17 mouse cellular contexts compared by ENCODE assay signal in the genomic region with DNA sequence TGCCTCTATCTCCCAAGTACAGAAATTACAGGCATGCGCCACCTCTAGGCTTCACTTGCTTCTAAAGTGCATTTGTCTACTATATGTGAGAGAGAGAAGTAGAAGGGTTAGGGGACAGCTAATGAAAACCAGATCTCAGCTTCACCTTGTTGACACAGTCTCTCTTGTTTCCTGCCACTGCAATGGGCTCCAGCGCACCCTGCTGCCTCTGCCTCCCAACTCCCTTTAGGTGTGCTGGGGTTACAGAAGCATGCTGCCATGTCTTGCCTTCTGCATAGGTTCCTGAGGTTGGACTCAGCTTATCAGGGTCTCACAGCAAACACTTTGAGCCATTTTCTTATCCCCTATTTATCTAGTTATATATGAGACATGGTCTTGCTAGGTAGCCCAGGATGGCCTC.
"Had no signal": no experiment of that assay in that cellular context is flagged by ENCODE, and none has a peak within 500 bp of the region (broad histone marks: within the 10 kb centered on the region; RNA-seq: fewer than 3 reads in every experiment).

No protein-coding gene starts in this region.

- H3K36me3 ChIP-seq: hindbrain, embryonic 15.5 days; limb, embryonic 12.5 days; limb, embryonic 15.5 days; lung, embryonic 15.5 days; midbrain, embryonic 10.5 days; midbrain, embryonic 13.5 days; stomach, embryonic 15.5 days had no signal

- H3K4me3 ChIP-seq: hindbrain, embryonic 15.5 days; limb, embryonic 12.5 days; limb, embryonic 15.5 days; lung, embryonic 15.5 days; megakaryocyte, embryonic 14.5 days; midbrain, embryonic 10.5 days; midbrain, embryonic 13.5 days; stomach, embryonic 15.5 days had no signal

- H3K27ac ChIP-seq: hindbrain, embryonic 15.5 days; limb, embryonic 12.5 days; limb, embryonic 15.5 days; lung, embryonic 15.5 days; midbrain, embryonic 10.5 days; midbrain, embryonic 13.5 days; stomach, embryonic 15.5 days had no signal

- H3K9ac ChIP-seq: hindbrain, embryonic 15.5 days; limb, embryonic 15.5 days; lung, embryonic 15.5 days; midbrain, embryonic 13.5 days; stomach, embryonic 15.5 days had no signal

- H3K4me2 ChIP-seq: hindbrain, embryonic 15.5 days; limb, embryonic 12.5 days; limb, embryonic 15.5 days; lung, embryonic 15.5 days; midbrain, embryonic 13.5 days; stomach, embryonic 15.5 days had no signal

- H3K4me1 ChIP-seq: hindbrain, embryonic 15.5 days; limb, embryonic 15.5 days; midbrain, embryonic 10.5 days; midbrain, embryonic 13.5 days had no signal

- DNase-seq: kidney, adult 18-20 months; kidney, postnatal 4 days; left cerebral cortex, postnatal 4 days; lung, adult 18-20 months; lung, postnatal 10 days; lung, postnatal 36 days; right cerebral cortex, postnatal 4 days; spleen, adult 18-20 months had no signal

- H3K27me3 ChIP-seq: hindbrain, embryonic 15.5 days; limb, embryonic 12.5 days; limb, embryonic 15.5 days; lung, embryonic 15.5 days; megakaryocyte, embryonic 14.5 days; midbrain, embryonic 13.5 days; stomach, embryonic 15.5 days had no signal

- H3K9me3 ChIP-seq: hindbrain, embryonic 15.5 days; limb, embryonic 12.5 days; limb, embryonic 15.5 days; lung, embryonic 15.5 days; megakaryocyte, embryonic 14.5 days; midbrain, embryonic 10.5 days; midbrain, embryonic 13.5 days; stomach, embryonic 15.5 days had no signal

- ATAC-seq: midbrain, embryonic 13.5 days; midbrain, embryonic 16.5 days had no signal
